Mouse (Mus musculus) retina, postnatal 1 day (tissue): ENCODE data around the gene Slc27a2.
"Not testable (repeated sequence)": the region's sequence is repeated elsewhere in the genome, so short reads cannot be mapped to it uniquely, and the experiment has no call there.

Experiments used
- DNase-seq: peaks from one replicate; pipeline ENCODE4 v3.0.0-alpha.2; 2012

Gene Slc27a2

GRCm38 (mm10) chr2:126552357-126553290 lies at the start of gene Slc27a2:
TSS of gene Slc27a2 (plus strand) at chr2:126552407.
- DNase-seq, result peak; percentile 70

- no peak for DNase-seq
Measured at GRCm38 (mm10) chr2:126505156-126505555, 47.1 kb upstream of the Slc27a2 start.

GRCm38 (mm10) chr2:126507477-126507876 lies 44.7 kb upstream of the Slc27a2 start:
- DNase-seq, result no peak

GRCm38 (mm10) chr2:126508228-126508627 lies 44.0 kb upstream of the Slc27a2 start:
- DNase-seq, result no peak

GRCm38 (mm10) chr2:126515069-126515826 lies 37.0 kb upstream of the Slc27a2 start:
- DNase-seq, result no peak

- no peak for DNase-seq
Measured at GRCm38 (mm10) chr2:126519872-126520581, 32.2 kb upstream of the Slc27a2 start.

- DNase-seq, result peak; percentile 74
Measured at GRCm38 (mm10) chr2:126520828-126521227, 31.4 kb upstream of the Slc27a2 start.

- DNase-seq, result no peak
Measured at GRCm38 (mm10) chr2:126521471-126521870, 30.7 kb upstream of the Slc27a2 start.

- no peak for DNase-seq
Measured at GRCm38 (mm10) chr2:126522056-126522455, 30.2 kb upstream of the Slc27a2 start.

GRCm38 (mm10) chr2:126523101-126523745 lies 29.0 kb upstream of the Slc27a2 start:
- not testable (repeated sequence) for DNase-seq

- no peak for DNase-seq
Measured at GRCm38 (mm10) chr2:126524271-126524670, 27.9 kb upstream of the Slc27a2 start.

GRCm38 (mm10) chr2:126527461-126527860 lies 24.7 kb upstream of the Slc27a2 start:
- no peak for DNase-seq

GRCm38 (mm10) chr2:126530581-126530980 lies 21.6 kb upstream of the Slc27a2 start:
- no peak for DNase-seq

- DNase-seq, result no peak
Measured at GRCm38 (mm10) chr2:126537654-126538053, 14.6 kb upstream of the Slc27a2 start.

- DNase-seq, result no peak
Measured at GRCm38 (mm10) chr2:126540390-126540925, 11.7 kb upstream of the Slc27a2 start.

GRCm38 (mm10) chr2:126542211-126542610 lies 10.0 kb upstream of the Slc27a2 start:
- DNase-seq, result no peak

- DNase-seq, result no peak
Measured at GRCm38 (mm10) chr2:126545297-126545696, 6.9 kb upstream of the Slc27a2 start.

- DNase-seq, result no peak
Measured at GRCm38 (mm10) chr2:126546392-126546791, 5.8 kb upstream of the Slc27a2 start.

- DNase-seq, result no peak
Measured at GRCm38 (mm10) chr2:126549681-126550080, 2.5 kb upstream of the Slc27a2 start.

- no peak for DNase-seq
Measured at GRCm38 (mm10) chr2:126551244-126551890, 840 bp upstream of the Slc27a2 start.

- DNase-seq, result no peak
Measured at GRCm38 (mm10) chr2:126551896-126552295, 311 bp upstream of the Slc27a2 start.

- DNase-seq, result no peak
Measured at GRCm38 (mm10) chr2:126553291-126553639, 1.1 kb downstream of the Slc27a2 start.
